Mouse (Mus musculus) urinary bladder, postnatal 36 days (tissue): ENCODE results near the gene Cdiptos.

Experiments
- DNase-seq, 2 experiments: peaks; one replicate each; pipeline ENCODE4 v3.0.0; 2022; ENCODE audit warnings: low spot score in 2 of 2, mixed read lengths in 1 of 2

Cdiptos gene

DNA sequence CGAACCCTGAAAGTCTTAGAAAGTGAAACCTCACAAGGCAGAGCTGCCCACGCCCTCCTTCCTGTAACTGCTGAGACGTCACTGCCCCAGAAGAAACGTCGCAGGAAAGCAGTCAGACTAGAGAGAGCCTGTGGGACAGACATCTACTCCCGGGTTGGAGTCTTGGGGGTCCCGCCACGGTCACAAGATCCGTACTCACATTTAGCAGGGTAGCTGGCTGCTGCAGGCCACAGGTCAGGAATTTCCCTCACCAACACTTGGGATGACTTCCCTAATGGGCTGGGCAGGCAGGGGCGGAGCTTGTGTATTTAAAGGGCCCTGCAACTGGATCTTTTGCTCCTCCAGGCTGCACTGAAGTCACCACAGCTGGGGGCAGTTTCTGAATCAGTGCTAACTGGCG lies 38.4 kb upstream of the Cdiptos start, which contains the start of gene Mvp:
Gene Mvp, minus strand, starts transcription at position 302 of the 400 bp plus-strand sequence.
- peak; percentile 70 to 72 for DNase-seq

DNA sequence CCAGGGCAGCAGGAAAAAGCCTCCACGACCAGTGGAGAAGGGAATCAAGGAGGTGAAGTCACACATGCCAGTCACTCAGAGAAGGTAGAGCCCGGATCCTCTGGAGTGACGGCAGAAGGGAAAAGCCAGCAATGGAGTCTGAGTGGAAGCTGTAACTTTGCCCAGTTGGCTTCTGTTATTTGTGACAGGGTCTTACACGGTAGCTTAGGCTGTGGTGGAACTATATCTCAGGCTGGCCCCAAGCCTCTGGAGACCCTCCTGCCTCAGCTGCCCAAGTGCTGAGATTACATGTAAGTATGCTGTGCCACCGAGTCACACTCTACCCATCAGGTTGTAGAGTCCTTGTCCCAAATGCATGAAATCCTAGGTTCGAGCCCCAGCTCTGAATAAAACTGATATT lies 37.5 kb upstream of the Cdiptos start:
- DNase-seq, result no peak

DNA sequence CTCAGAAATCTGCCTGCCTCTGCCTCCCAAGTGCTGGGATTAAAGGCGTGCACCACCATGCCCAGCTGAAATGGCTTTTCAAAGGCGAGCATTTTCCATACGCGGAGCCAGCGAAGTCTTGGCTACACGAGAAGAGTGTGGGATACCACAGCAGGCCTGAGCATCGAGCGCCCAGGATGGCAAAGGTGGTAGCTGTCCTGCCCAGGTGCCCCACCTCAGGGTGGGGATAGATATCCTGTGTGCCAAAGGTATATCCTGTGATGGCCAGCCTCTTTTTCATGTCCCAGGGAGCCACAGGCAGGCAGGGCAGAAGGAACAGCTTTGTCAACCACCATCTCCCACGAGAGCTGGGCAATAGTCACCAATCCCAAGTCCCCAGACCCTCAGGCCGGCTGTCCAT lies 36.9 kb upstream of the Cdiptos start:
- no peak for DNase-seq

DNA sequence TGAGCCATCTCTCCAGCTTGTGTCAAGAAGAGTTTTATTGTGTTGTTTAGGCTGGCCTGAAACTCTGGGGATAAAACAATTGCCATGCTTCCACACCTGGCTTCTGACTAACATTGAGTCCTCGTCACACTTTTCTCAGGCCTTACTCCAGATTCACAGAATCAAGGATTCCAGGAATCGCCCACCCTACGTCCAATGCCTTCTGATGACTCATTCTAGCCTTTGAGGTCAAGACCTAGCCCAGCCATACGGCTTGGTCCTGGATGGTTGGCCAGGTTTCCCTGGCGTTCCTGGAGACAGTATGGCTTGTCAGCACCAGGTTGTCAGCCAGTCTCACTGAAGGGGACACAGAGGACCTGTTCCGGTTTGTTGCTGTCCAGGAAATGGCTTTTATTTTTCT lies 36.5 kb upstream of the Cdiptos start:
- DNase-seq, result no peak

DNA sequence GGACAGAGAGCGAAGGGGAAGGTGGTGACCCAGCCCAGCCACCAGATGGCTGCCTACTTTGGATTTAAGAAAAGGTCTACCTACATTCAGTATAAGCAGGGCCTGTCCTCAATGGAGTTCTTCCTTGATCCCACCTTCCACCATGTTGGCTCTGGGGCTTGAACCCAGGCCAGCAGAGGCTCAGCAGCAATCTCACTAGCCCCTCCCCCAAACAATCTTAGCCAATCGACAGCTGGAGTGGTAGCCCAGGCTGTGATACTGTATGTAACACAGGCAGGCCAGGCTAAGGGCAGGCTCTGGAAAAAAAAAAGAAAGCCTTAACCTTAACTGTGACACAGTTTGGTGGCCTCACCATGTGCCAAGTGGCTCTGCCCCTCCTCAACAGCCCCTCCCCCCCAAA lies 35.8 kb upstream of the Cdiptos start:
- DNase-seq, result no peak

DNA sequence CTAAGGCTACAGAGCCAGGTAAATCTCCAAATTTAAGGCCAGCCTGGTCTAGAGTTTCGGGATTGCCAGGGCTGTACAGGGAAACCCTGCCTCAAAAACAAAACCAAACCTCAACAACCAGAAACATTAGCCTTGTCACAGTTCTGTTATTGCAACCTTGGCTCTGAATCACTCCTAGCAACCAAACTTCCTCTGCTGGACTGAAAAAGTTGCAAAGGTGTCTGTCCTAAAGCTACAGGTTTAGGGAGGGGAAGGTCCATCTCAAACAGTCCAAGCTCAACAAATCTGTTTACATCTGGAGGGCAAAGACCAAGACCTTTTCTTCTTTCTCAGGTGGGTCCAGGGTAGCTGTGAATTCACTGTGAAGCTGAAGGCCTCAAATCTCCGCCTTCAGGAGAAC lies 35.2 kb upstream of the Cdiptos start:
- DNase-seq, result no peak

DNA sequence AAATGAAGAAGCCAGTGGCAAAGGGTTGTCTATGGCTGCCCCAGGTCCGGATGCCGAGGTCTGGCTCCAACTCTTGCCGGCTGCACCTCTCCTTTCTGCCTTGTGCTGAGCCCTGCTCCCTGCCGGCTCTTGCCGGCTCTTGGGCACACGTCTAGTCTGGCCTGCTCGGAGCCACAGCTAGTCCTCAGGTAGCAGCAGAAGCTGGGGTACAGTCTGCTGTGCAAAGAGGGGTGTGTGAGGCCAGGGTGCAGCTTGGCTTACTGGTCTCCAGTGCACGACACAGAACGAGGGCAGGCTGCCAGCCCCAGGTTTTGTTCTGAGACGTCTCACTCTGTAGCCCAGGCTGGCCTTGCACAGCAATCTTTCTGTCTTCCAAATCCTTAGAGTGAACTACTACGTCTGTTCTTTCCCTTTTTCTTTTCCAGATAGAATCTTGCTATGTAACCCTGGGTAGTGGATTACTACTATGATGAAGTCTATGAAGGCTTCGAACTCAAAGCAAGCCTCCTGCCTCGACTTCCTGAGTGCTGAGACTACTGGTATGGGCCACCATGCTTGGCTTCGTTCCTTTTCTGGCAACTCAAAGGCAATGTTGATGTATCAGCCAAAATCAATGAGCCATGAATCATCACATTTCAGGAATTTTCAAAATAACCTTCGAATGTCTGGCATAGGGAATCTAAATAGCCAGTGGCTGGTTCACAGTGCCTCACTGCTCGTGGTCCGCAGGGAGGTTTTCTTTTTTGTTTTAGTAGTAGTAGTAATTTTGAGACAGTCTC lies 33.6 kb upstream of the Cdiptos start:
- no peak for DNase-seq

DNA sequence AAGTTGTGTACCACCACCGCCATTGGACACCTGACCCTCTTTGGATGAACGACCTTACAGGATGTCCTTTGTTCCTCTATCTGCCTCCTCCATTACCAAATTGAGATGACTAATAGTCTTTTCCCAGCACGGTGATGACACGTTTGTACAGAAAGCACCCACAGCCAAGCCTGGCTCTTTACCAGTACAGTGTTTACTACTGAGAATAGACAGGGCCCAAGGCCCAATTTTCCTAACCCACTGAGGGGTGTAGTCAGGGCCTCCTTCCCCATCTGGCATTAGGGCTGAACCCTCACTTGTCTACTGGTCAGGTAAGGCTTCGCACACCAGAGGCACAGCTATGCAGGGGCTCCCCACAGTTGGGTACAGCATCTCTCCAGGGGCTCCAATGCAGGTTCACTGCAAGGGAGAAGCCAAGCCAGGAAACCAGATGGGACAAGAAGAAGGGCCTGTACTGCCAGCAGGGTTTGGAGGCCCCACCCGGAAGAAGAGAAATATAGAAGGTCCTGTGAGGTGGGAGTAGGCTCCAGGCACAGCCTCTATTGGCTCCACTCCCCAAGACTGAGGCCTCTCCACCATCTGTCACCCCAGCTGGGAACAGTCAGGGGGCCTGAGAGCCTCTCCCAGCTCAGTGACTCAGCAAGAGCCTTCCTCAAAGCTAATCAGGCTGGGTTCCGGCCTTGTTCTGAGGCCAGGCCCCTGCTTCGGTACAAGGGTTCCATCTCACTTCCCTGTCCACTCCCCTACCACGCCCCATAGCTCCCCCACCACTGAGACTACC lies 32.5 kb upstream of the Cdiptos start:
- peak; percentile 55 to 71 for DNase-seq

GRCm38 (mm10) chr7:127007313-127008024 lies 31.6 kb upstream of the Cdiptos start:
- DNase-seq, result no peak

- no peak for DNase-seq
Observed at GRCm38 (mm10) chr7:127004122-127004875, 28.4 kb upstream of the Cdiptos start.

- no peak for DNase-seq
Observed at GRCm38 (mm10) chr7:127003620-127004019, 27.7 kb upstream of the Cdiptos start.

DNA sequence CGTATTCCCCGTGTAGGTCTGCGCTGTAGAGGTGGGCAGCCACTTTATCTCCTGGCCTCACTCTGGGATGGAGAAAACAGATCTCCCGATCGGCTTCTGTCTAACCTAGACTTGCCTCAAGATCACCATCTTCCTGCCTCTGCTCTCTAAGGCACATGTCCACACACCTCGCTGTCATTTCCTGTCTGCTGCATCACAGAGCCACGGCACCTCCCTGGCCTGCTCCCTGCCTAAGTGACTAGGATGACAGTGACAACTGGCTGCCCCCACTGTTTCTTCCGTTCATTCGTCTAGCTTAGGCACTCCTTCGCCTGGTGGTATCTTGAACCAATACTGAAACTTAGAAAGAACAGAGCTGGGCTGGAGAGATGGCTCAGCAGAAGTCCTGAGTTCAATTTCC lies 23.7 kb upstream of the Cdiptos start:
- DNase-seq, result no peak

- no peak for DNase-seq
Observed at GRCm38 (mm10) chr7:126996449-126996848, 20.6 kb upstream of the Cdiptos start.

GRCm38 (mm10) chr7:126988816-126989215 lies 12.9 kb upstream of the Cdiptos start:
- DNase-seq, result no peak

GRCm38 (mm10) chr7:126986319-126986718 lies 10.4 kb upstream of the Cdiptos start:
- peak; percentile 19 to 39 for DNase-seq

- DNase-seq, result no peak
Observed at GRCm38 (mm10) chr7:126984667-126985444, 9.0 kb upstream of the Cdiptos start.

GRCm38 (mm10) chr7:126983113-126983512 lies 7.2 kb upstream of the Cdiptos start:
- no peak for DNase-seq

GRCm38 (mm10) chr7:126982054-126982453 lies 6.2 kb upstream of the Cdiptos start:
- DNase-seq, result no peak

- no peak for DNase-seq
Observed at GRCm38 (mm10) chr7:126981601-126982000, 5.7 kb upstream of the Cdiptos start.

GRCm38 (mm10) chr7:126978841-126979240 lies 2.9 kb upstream of the Cdiptos start:
- no peak for DNase-seq
